Mouse (Mus musculus) myocyte (in vitro differentiated cells): Measurements from ENCODE around the gene Aars.
"Not testable (repeated sequence)": the region's sequence is repeated elsewhere in the genome, so short reads cannot be mapped to it uniquely, and the experiment has no call there.

Experiments used
- CEBPB ChIP-seq: IDR thresholded peaks from 2 replicates; pipeline ENCODE4 v1.6.1; 2011; ENCODE audit warnings: mild to moderate bottlenecking, moderate library complexity; ENCODE audit not compliant: poor library complexity, insufficient read depth, severe bottlenecking
- MYOG ChIP-seq, 3 experiments: IDR thresholded peaks; one replicate each; pipeline ENCODE4 v1.6.1; 2011; ENCODE audit warnings: control low read depth in 2 of 3, low read depth in 2 of 3, mild to moderate bottlenecking in 2 of 3; ENCODE audit not compliant: insufficient read length in 2 of 3, control insufficient read depth in 1 of 3, insufficient read depth in 1 of 3
- POLR2A ChIP-seq: IDR thresholded peaks from one replicate; pipeline ENCODE4 v1.6.1; 2011; ENCODE audit warnings: low read depth, mild to moderate bottlenecking, control low read depth, moderate library complexity; ENCODE audit not compliant: insufficient read length
- USF1 ChIP-seq: IDR thresholded peaks from one replicate; pipeline ENCODE4 v1.6.1; 2011; ENCODE audit warnings: low read depth, mild to moderate bottlenecking, control low read depth, moderate library complexity

DNA sequence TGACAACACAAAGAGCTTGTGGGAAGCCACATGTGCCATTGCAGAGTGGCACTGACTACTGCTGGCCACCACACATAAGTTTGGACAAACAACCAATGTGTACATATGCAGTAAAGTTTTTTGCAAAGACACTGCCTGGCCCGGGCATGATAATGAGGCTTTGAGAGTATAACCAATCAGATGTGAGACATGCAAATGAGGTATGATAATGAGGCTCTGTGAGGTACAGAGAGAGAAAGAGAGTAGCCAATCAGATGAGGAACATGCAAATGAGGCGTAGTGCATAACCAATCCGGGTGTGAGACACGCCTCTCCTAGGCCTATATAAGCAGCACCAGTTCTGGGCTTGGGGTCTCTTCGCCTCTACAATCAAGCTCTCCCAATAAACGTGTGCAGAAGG is 59.4 kb downstream of the Aars start, which contains the start of gene Clec18a:
- not testable (repeated sequence) for TF ChIP-seq CEBPB; POLR2A; USF1; MYOG (IDR thresholded peaks at IDR 0.05; ENCODE audit: control insufficient read depth in 1 of 3, insufficient read depth in 1 of 3, insufficient read length in 2 of 3, low read depth in 2 of 3)
